Mouse (Mus musculus): ENCODE data around the gene Maml3. TPM values are rescaled to one million over a fixed set of nuclear protein-coding genes. Genes with fewer than 3 reads are reported as not detected.
A peak's percentile ranks its signal among the peaks of the same experiment; 100 is the strongest.

Gene Maml3
- polyA plus RNA-seq, 1 experiment from 2014 or later: 3.6 TPM

- DNase-seq (ENCODE audit: low spot score): no peak
- Histone ChIP-seq H3K9me3 (no peaks in the 10 kb centered on the region), H3K36me3 (no peaks in the 10 kb centered on the region), H3K4me1 (peaks cover 16% of the 10 kb centered on the region), H3K4me3 (no peak overlapping the region), H3K27ac (no peak overlapping the region), H3K27me3 (ENCODE audit: insufficient read depth, poor library complexity, severe bottlenecking) (no peaks in the 10 kb centered on the region)
- WGBS: 71% methylated on average over 3 of the region's 3 CpGs
These were observed 157.7 kb downstream of the Maml3 start for GRCm38 (mm10) chr3:51947168-51947567.

GRCm38 (mm10) chr3:51943642-51944041 lies 161.2 kb downstream of the Maml3 start:
- no peak overlapping the region for H3K27ac ChIP-seq
- no peaks in the 10 kb centered on the region for H3K27me3 ChIP-seq (ENCODE audit: insufficient read depth, poor library complexity, severe bottlenecking)
- DNase-seq (ENCODE audit: low spot score): no peak
- no peaks in the 10 kb centered on the region for H3K9me3 ChIP-seq
- H3K4me1 ChIP-seq: peaks cover 20% of the 10 kb centered on the region
- 67% methylated on average over 8 of the region's 8 CpGs for WGBS
- no peaks in the 10 kb centered on the region for H3K36me3 ChIP-seq
- H3K4me3 ChIP-seq: no peak overlapping the region

GRCm38 (mm10) chr3:51941781-51942180 lies 163.1 kb downstream of the Maml3 start:
- WGBS: 83% methylated on average over 8 of the region's 8 CpGs
- H3K4me3 ChIP-seq: no peak overlapping the region
- H3K27me3 ChIP-seq (ENCODE audit: insufficient read depth, poor library complexity, severe bottlenecking): no peaks in the 10 kb centered on the region
- H3K27ac ChIP-seq: 0 out of 2 replicates have a peak overlapping the region, but pooled peaks have one; percentile 16
- no peaks in the 10 kb centered on the region for H3K36me3 ChIP-seq
- no peak for DNase-seq (ENCODE audit: low spot score)
- H3K9me3 ChIP-seq: no peaks in the 10 kb centered on the region
- H3K4me1 ChIP-seq: peaks cover 18% of the 10 kb centered on the region

- 89% methylated on average over 7 of the region's 7 CpGs for WGBS
- Histone ChIP-seq H3K4me3 (no peak overlapping the region), H3K4me1 (peaks cover 15% of the 10 kb centered on the region; the same call in 1 of the 2 replicates), H3K27me3 (ENCODE audit: insufficient read depth, poor library complexity, severe bottlenecking) (no peaks in the 10 kb centered on the region), H3K36me3 (no peaks in the 10 kb centered on the region), H3K27ac (no peak overlapping the region), H3K9me3 (no peaks in the 10 kb centered on the region)
- DNase-seq (ENCODE audit: low spot score): no peak
These were observed 165.0 kb downstream of the Maml3 start for GRCm38 (mm10) chr3:51939864-51940263.

GRCm38 (mm10) chr3:51939054-51939453 lies 165.8 kb downstream of the Maml3 start:
- H3K4me3 ChIP-seq: no peak overlapping the region
- DNase-seq (ENCODE audit: low spot score): no peak
- H3K27ac ChIP-seq: no peak overlapping the region
- WGBS: 71% methylated on average over 5 of the region's 5 CpGs
- H3K27me3 ChIP-seq (ENCODE audit: insufficient read depth, poor library complexity, severe bottlenecking): no peaks in the 10 kb centered on the region
- H3K9me3 ChIP-seq: no peaks in the 10 kb centered on the region
- no peaks in the 10 kb centered on the region for H3K36me3 ChIP-seq
- H3K4me1 ChIP-seq: peaks cover 15% of the 10 kb centered on the region; the same call in 1 of the 2 replicates

- DNase-seq (ENCODE audit: low spot score): no peak
- WGBS: 89% methylated on average over 5 of the region's 5 CpGs
- peaks cover 15% of the 10 kb centered on the region; the same call in 1 of the 2 replicates for H3K4me1 ChIP-seq
- no peak overlapping the region for H3K4me3 ChIP-seq
- no peak overlapping the region for H3K27ac ChIP-seq
- H3K36me3 ChIP-seq: no peaks in the 10 kb centered on the region
- H3K9me3 ChIP-seq: no peaks in the 10 kb centered on the region
- no peaks in the 10 kb centered on the region for H3K27me3 ChIP-seq (ENCODE audit: insufficient read depth, poor library complexity, severe bottlenecking)
These were observed 167.7 kb downstream of the Maml3 start for GRCm38 (mm10) chr3:51937176-51937575.

GRCm38 (mm10) chr3:51934531-51935485 lies 170.1 kb downstream of the Maml3 start:
- Histone ChIP-seq H3K27me3 (ENCODE audit: insufficient read depth, poor library complexity, severe bottlenecking) (no peaks in the 10 kb centered on the region), H3K27ac (no peak overlapping the region), H3K4me3 (no peak overlapping the region), H3K36me3 (no peaks in the 10 kb centered on the region), H3K4me1 (peaks cover 15% of the 10 kb centered on the region; the same call in 1 of the 2 replicates), H3K9me3 (no peaks in the 10 kb centered on the region)
- DNase-seq (ENCODE audit: low spot score): no peak
- WGBS: 86% methylated on average over 13 of the region's 13 CpGs

GRCm38 (mm10) chr3:51928188-51928587 lies 176.7 kb downstream of the Maml3 start:
- Histone ChIP-seq H3K36me3 (peaks cover 3% of the 10 kb centered on the region; the same call in 1 of the 2 replicates), H3K9me3 (no peaks in the 10 kb centered on the region), H3K4me3 (no peak overlapping the region), H3K4me1 (peaks cover 23% of the 10 kb centered on the region; the same call in 1 of the 2 replicates), H3K27me3 (ENCODE audit: insufficient read depth, poor library complexity, severe bottlenecking) (no peaks in the 10 kb centered on the region), H3K27ac (no peak overlapping the region)
- WGBS: 88% methylated on average over 14 of the region's 14 CpGs
- no peak for DNase-seq (ENCODE audit: low spot score)

GRCm38 (mm10) chr3:51927591-51927990 lies 177.3 kb downstream of the Maml3 start:
- H3K27me3 ChIP-seq (ENCODE audit: insufficient read depth, poor library complexity, severe bottlenecking): no peaks in the 10 kb centered on the region
- WGBS: 86% methylated on average over 7 of the region's 7 CpGs
- H3K27ac ChIP-seq: no peak overlapping the region
- no peaks in the 10 kb centered on the region for H3K9me3 ChIP-seq
- H3K4me1 ChIP-seq: peaks cover 23% of the 10 kb centered on the region; the same call in 1 of the 2 replicates
- H3K4me3 ChIP-seq: no peak overlapping the region
- no peak for DNase-seq (ENCODE audit: low spot score)
- peaks cover 3% of the 10 kb centered on the region; the same call in 1 of the 2 replicates for H3K36me3 ChIP-seq

- WGBS: 69% methylated on average over 6 of the region's 6 CpGs
- Histone ChIP-seq H3K4me1 (peaks cover 23% of the 10 kb centered on the region; the same call in 1 of the 2 replicates), H3K27me3 (ENCODE audit: insufficient read depth, poor library complexity, severe bottlenecking) (no peaks in the 10 kb centered on the region), H3K36me3 (peaks cover 3% of the 10 kb centered on the region; the same call in 1 of the 2 replicates), H3K27ac (no peak overlapping the region), H3K9me3 (no peaks in the 10 kb centered on the region), H3K4me3 (no peak overlapping the region)
- DNase-seq (ENCODE audit: low spot score): no peak
These were observed 177.8 kb downstream of the Maml3 start for GRCm38 (mm10) chr3:51927043-51927442.

GRCm38 (mm10) chr3:51925758-51926157 lies 179.1 kb downstream of the Maml3 start:
- H3K36me3 ChIP-seq: peaks cover 3% of the 10 kb centered on the region; the same call in 1 of the 2 replicates
- H3K27me3 ChIP-seq (ENCODE audit: insufficient read depth, poor library complexity, severe bottlenecking): no peaks in the 10 kb centered on the region
- H3K4me1 ChIP-seq: peaks cover 28% of the 10 kb centered on the region
- H3K27ac ChIP-seq: no peak overlapping the region
- 74% methylated on average over 2 of the region's 2 CpGs for WGBS
- DNase-seq (ENCODE audit: low spot score): no peak
- no peaks in the 10 kb centered on the region for H3K9me3 ChIP-seq
- H3K4me3 ChIP-seq: no peak overlapping the region

GRCm38 (mm10) chr3:51924636-51925035 lies 180.2 kb downstream of the Maml3 start:
- H3K36me3 ChIP-seq: peaks cover 2% of the 10 kb centered on the region; the same call in 1 of the 2 replicates
- H3K4me1 ChIP-seq: peaks cover 28% of the 10 kb centered on the region
- H3K27ac ChIP-seq: no peak overlapping the region
- H3K9me3 ChIP-seq: no peaks in the 10 kb centered on the region
- 52% methylated on average over 5 of the region's 5 CpGs for WGBS
- DNase-seq (ENCODE audit: low spot score): no peak
- no peak overlapping the region for H3K4me3 ChIP-seq
- H3K27me3 ChIP-seq (ENCODE audit: insufficient read depth, poor library complexity, severe bottlenecking): no peaks in the 10 kb centered on the region

GRCm38 (mm10) chr3:51923800-51924199 lies 181.1 kb downstream of the Maml3 start:
- 82% methylated on average over 6 of the region's 6 CpGs for whole genome bisulfite sequencing
- H3K27me3 ChIP-seq (ENCODE audit: insufficient read depth, poor library complexity, severe bottlenecking): no peaks in the 10 kb centered on the region
- no peak for DNase-seq (ENCODE audit: low spot score)
- no peak overlapping the region for H3K4me3 ChIP-seq
- peaks cover 28% of the 10 kb centered on the region for H3K4me1 ChIP-seq
- H3K27ac ChIP-seq: no peak overlapping the region
- H3K36me3 ChIP-seq: no peaks in the 10 kb centered on the region
- H3K9me3 ChIP-seq: no peaks in the 10 kb centered on the region
